Mouse (Mus musculus) MEL (cell line): ENCODE measurements around the gene 8030474K03Rik.

Experiments
- CHD2 ChIP-seq: IDR thresholded peaks from 2 replicates; pipeline ENCODE4 v1.6.1; 2011; ENCODE audit warnings: low read length, improper control_type of control experiment
- CTCF ChIP-seq, 3 experiments: IDR thresholded peaks in 2 of 3; conservative IDR thresholded peaks in 1 of 3; 2 replicates each; pipeline ENCODE4 v1.5.1; 2011 to 2012; ENCODE audit warnings: low read length in 3 of 3, low read depth in 2 of 3, mild to moderate bottlenecking in 2 of 3, improper control_type of control experiment in 1 of 3, inconsistent platforms in 1 of 3, mixed read lengths in 1 of 3, moderate library complexity in 1 of 3; ENCODE audit not compliant: control insufficient read depth in 1 of 3, insufficient read depth in 1 of 3, poor library complexity in 1 of 3, severe bottlenecking in 1 of 3
- EP300 ChIP-seq, 2 experiments: IDR thresholded peaks; 2 replicates each; pipeline ENCODE4 v1.6.1; 2011; ENCODE audit warnings: improper control_type of control experiment in 2 of 2, low read length in 2 of 2, low read depth in 1 of 2, mild to moderate bottlenecking in 1 of 2
- GATA1 ChIP-seq: IDR thresholded peaks from 2 replicates; pipeline ENCODE4 v1.6.1; 2011; ENCODE audit warnings: low read depth, low read length, improper control_type of control experiment
- JUND ChIP-seq: IDR thresholded peaks from 2 replicates; pipeline ENCODE4 v1.6.1; 2011; ENCODE audit warnings: low read depth, mild to moderate bottlenecking, improper control_type of control experiment, low read length
- KAT2A ChIP-seq: conservative IDR thresholded peaks from 2 replicates; pipeline ENCODE4 v1.6.1; 2012; ENCODE audit warnings: low read depth, low read length, improper control_type of control experiment, inconsistent platforms
- MYC ChIP-seq: IDR thresholded peaks from 2 replicates; pipeline ENCODE4 v1.6.1; 2011; ENCODE audit warnings: low read depth, mild to moderate bottlenecking, low read length, improper control_type of control experiment, moderate library complexity
- POLR2A ChIP-seq, 2 experiments: IDR thresholded peaks; 2 replicates each; pipeline ENCODE4 v1.6.1; 2011 to 2012; ENCODE audit warnings: low read length in 2 of 2, mild to moderate bottlenecking in 2 of 2, control low read depth in 1 of 2, improper control_type of control experiment in 1 of 2, low read depth in 1 of 2, moderate library complexity in 1 of 2; ENCODE audit not compliant: control insufficient read depth in 1 of 2, insufficient read depth in 1 of 2, poor library complexity in 1 of 2
- SIN3A ChIP-seq: IDR thresholded peaks from 2 replicates; pipeline ENCODE4 v1.6.1; 2012; ENCODE audit warnings: low read length, improper control_type of control experiment, inconsistent platforms
- TAL1 ChIP-seq: IDR thresholded peaks from 2 replicates; pipeline ENCODE4 v1.6.1; 2012; ENCODE audit warnings: mild to moderate bottlenecking, inconsistent platforms, low read length, moderate library complexity, mixed read lengths

GRCm38 (mm10) chrX:101767280-101767679 is 27.2 kb upstream of the 8030474K03Rik start:
- TF ChIP-seq POLR2A (IDR thresholded peaks at IDR 0.05; ENCODE audit: control insufficient read depth in 1 of 2, insufficient read depth in 1 of 2, low read depth in 1 of 2, low read length in 2 of 2, poor library complexity in 1 of 2) (no peak), CTCF (IDR thresholded peaks at IDR 0.05 in 2 of 3, conservative IDR thresholded peaks at IDR 0.05 in 1 of 3; ENCODE audit: control insufficient read depth in 1 of 3, insufficient read depth in 1 of 3, low read depth in 2 of 3, low read length in 3 of 3, poor library complexity in 1 of 3, severe bottlenecking in 1 of 3) (no peak), GATA1 (no peak), MYC (no peak), SIN3A (no peak), EP300 (IDR thresholded peaks at IDR 0.05; ENCODE audit: low read depth in 1 of 2, low read length in 2 of 2) (no peak), CHD2 (no peak), JUND (no peak), TAL1 (no peak), KAT2A (no peak)
